Mouse (Mus musculus): Measurements from ENCODE around the gene Sv2c.

Gene Sv2c

GRCm38 (mm10) chr13:96052755-96053154 lies 79.6 kb downstream of the Sv2c start:
- DNase-seq (ENCODE audit: low spot score), result no peak

- no peak for DNase-seq (ENCODE audit: low spot score)
Observed at GRCm38 (mm10) chr13:96045396-96045795, 87.0 kb downstream of the Sv2c start.

DNA sequence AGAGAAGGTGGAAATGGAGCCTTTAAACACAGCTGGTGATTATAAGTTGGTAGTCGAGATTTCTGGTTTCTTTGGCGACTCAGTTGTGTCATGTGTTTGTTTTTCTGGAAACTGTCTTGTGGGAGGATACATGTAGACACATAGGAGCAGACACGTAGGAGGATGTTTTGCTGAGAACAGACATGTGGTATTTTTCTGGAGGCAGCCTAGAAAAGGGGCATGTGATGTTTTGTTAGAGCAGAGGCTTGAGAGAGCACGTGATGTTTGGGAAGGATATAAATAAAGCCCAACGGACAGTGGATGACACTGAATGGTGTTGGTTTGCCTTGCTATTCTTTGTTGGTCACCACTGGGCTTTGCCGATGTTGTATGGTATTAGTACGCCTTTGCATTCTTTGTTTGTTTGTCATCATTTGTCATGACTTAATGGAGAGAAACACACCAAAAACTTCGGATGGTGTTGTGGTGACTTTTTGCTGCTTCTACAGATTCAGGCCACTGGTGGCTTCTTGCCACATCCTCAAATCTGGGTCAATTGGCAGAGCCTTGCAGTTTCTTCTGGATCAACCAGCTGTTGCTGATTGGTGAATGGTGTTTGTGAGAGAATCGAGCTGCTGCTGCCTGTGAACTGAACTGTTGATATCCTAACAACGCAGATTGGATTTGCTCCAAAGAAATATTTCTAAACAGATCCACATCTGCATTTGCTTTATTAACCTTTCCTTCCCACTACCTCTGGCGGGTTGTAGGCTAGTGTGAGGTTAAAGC lies 91.9 kb downstream of the Sv2c start:
- no peak for DNase-seq (ENCODE audit: low spot score)

DNA sequence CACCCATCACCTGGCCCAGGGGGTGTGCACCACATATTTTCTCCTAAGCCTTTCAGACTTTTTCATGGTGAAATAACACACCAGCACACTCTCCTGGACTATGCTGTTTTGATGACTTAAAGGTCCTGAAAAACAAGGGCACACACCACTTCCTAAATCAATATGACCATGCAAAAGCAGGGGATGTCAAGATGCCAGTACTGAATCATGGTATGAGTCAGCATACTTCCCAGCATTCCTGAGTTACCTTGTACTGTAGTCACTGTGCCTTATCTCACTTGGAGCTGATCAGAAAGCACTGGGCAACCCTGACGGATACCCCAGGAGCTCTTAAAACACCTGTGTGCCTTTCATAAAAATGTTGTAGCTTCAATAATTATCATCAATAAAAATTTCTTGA lies 92.8 kb downstream of the Sv2c start:
- DNase-seq (ENCODE audit: low spot score), result no peak

DNA sequence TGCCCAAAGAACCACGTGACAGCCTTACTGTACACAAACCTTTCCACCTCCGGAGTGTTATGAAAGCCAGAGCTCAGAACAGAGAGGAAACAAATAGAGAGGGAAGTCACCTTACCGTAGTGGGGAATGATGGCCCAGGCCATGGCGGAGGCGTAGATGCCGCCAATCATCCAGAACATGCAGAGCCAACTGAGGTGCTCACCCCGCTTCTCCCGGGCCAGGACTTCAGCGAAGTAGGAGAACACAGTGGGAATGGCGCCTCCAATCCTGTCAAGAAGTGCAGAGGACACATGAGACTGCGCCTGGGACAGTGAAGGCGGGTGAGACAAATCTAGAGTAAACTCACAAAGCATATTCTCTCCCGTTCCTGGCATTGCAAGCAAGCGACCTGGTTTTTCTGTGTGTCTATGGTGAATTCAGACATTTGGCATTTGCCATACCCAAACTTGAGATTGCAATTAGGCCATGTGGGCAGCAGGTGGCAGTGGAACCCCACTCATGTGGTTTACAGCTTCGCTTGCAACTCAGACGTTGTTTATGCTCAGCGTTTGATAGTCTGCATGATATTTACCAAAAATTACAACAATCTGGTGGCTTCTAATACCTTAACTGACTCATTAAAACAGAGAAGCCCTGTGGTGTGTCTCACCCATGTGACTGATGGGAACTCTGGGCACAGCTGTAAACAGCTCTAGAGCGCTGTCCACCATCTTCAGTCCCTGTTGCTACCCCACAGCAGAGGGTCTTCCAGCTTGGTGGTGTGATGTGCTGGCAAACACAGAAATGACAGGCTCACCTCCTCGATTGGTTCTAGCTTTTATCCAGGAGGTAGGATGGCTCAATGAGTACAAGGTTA lies 101.8 kb downstream of the Sv2c start:
- peak; percentile 24 for DNase-seq (ENCODE audit: low spot score)

DNA sequence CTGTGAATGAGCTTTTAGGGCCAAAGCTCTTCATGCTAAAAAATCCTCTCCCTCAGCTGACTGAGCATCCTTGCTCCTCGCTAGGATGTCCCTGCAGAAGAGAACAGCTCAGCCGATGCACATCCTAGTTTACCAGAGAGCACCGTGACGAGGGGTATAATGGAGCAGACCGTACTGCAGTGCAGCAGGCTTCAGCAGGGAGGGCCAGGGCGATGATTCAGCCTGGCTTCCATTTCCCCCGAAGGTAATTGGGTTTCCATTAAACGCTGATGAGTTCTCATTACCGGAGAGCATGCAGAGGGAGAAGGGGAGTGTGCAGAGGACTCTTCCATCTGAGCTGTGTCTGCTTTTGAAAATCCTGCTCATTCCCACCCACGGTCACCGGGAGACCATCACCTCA lies 108.5 kb downstream of the Sv2c start:
- no peak for DNase-seq (ENCODE audit: low spot score)

GRCm38 (mm10) chr13:96015516-96015915 lies 116.9 kb downstream of the Sv2c start:
- DNase-seq (ENCODE audit: low spot score), result no peak

GRCm38 (mm10) chr13:96010861-96011511 lies 121.4 kb downstream of the Sv2c start:
- no peak for DNase-seq (ENCODE audit: low spot score)

DNA sequence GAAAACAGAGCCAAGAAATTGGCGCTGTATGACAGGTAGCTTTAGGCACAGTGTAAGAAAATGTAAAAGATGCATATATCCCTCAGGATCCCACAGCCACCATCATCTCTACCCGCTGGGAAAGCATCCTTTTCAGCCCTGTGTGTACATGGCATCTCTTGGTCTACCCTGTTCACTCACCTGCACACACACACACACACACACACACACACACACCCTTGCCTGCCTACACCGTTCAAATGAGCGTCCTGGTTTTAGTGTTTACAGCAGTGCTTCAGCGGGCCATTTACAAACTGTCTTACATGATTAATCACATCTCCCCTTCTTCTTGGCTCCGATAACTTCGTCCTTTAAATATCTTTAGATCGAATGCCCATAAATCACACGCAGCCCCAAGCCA lies 123.4 kb downstream of the Sv2c start:
- no peak for DNase-seq (ENCODE audit: low spot score)

GRCm38 (mm10) chr13:96008154-96008553 lies 124.2 kb downstream of the Sv2c start:
- no peak for DNase-seq (ENCODE audit: low spot score)

DNA sequence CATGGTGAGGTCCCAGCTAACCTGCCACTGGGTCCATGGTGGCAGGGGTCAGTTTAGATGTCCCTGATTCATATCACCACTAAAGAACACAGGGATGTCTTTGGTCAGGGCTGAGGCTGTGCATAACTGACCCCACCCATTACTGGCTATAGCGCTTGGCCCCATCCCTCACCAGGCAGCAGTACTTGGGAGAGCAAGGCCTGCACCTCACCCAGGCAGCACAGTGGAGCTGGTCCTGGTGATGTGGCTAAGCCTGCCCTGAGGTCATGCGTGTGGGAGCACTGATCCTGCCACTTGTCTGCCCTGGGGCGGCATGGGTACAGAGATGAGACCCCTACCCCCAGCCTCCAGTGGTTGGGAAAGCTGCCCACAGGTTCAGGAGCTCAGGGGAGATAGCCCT lies 128.8 kb downstream of the Sv2c start:
- no peak for DNase-seq (ENCODE audit: low spot score)

DNA sequence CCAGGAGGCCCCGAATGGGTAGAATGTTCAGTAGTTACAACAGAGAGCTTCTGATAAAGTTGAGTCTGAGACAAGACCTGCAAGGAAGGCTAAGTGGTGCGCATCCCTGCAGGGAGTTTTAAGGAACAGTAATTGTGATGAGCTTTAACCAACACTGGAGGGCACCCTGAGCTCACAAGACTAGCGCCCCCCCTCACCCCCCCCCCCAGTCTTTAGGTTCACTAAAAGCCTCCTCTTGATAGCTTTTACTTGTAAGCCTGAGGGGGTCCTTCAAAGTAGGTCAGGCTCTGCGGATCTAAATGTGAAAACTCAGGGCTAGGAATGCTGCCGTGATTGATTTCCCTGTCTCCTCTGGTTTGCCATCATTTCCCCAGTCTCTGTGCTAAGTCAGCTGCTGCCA lies 129.9 kb downstream of the Sv2c start:
- no peak for DNase-seq (ENCODE audit: low spot score)

DNA sequence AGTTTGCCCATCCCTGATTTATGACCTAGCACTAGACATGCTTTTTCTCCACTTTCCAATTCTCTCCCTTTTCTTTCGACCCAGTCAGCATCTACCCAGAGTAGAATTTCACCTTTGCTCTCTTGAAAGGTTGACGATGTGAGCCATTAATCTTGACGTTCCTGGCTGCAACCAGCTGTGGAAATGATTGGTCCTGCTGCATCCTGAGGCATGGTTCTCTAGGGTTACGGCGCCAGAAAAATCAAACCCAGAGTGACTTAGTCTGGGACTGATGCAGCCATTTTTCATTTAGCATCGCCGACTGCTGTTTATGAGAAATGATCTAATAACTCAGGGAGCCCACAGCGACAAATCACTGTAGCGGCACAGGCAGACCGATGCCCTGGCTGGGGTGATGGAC lies 133.0 kb downstream of the Sv2c start:
- no peak for DNase-seq (ENCODE audit: low spot score)

DNA sequence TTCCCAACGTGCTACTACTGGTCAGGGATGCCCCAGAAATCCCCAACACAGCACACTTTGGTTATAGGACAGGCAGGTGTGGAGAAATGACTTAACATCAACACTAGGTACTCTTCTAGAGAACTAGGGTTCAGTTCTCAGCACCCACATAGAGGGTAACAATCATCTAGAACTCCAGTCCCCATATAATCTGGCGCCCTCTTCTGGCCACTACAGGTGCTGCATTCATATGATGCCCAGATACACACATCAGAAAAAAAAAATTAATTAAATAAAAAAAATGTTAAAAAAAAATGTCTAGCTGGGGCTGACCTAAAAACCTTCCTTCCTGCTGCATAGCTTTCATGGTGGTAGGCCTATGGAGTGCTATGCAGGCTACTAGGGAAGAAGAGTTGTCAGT lies 135.1 kb downstream of the Sv2c start:
- no peak for DNase-seq (ENCODE audit: low spot score)

GRCm38 (mm10) chr13:95994705-95995703 lies 137.4 kb downstream of the Sv2c start:
- no peak for DNase-seq (ENCODE audit: low spot score)

DNA sequence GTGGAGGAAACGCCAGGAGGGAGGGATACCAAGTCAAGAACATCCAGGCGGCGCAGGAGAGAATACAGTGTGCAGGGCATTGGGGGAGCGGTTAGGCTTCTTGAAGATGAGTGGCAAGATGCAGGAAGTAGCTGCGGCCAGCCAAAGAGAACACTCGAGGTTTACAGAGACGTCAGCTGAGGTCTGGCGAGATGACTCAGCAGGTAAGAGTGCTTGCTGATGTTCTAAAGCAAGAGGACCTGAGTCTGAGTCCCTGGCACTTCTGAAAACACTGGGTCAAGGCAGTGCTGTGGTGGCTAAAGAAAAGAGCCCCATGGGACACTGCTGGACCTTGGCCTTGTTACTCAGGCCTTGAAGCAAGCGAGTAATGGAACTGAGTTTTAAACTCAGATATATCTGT lies 144.2 kb downstream of the Sv2c start:
- DNase-seq (ENCODE audit: low spot score), result no peak

GRCm38 (mm10) chr13:95987147-95987546 lies 145.2 kb downstream of the Sv2c start:
- DNase-seq (ENCODE audit: low spot score), result no peak

- no peak for DNase-seq (ENCODE audit: low spot score)
Observed at GRCm38 (mm10) chr13:95986375-95986774, 146.0 kb downstream of the Sv2c start.

DNA sequence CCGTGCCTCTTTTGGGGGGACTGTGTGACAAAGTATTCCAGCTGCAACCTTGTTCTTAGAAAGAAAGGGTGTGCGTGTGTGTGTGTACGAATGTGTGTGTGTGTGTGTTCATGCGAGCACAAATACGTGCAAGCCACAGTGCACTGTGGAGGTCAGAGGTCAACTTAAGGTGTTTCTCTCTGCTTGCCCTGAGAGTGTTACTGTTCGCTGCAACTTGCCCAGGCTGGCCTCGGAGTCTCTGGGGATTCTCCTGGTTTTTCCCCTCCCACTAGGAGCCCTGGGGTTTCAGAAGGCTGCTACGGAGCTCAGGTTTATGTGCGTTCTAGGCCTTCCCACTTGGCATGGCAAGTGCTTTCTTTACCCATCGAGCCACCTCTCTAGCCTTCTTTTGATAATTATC lies 157.2 kb downstream of the Sv2c start:
- no peak for DNase-seq (ENCODE audit: low spot score)

GRCm38 (mm10) chr13:95974106-95974505 lies 158.3 kb downstream of the Sv2c start:
- DNase-seq (ENCODE audit: low spot score), result no peak

DNA sequence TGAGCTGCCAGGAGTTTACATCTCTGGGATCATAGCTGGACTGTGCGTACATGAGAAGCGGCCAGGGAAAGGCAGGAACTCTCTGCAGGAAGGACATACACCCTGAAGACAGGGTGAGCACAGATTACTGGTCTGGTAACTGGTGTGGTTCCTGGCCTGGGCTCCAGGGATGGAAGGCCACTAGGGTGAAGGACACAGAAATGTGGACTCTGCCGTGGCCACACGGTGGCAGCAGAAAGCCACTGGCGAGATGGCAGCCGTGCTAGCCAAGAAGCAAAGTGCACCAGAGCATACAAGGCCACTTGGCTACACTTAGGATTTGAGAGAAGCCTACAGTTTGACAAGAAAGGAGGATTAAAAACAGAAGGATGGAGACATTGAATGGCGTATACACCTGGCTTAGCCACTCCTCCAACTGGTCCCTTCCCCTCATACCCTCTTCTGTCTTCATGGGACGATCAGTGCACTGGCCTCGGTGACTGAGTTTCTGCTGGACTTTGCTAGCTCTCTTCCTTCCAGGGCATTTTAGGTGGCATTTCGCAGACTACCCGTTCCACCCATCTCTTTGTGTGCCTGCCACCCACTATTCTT lies 158.9 kb downstream of the Sv2c start:
- peak; percentile 68 for DNase-seq (ENCODE audit: low spot score)

Data from urinary bladder, postnatal 25 days (tissue).